Mouse (Mus musculus) embryonic facial prominence, embryonic 13.5 days (tissue): ENCODE measurements at regions not wholly inside any gene's neighbourhood (a gene's known extent, or its start where the extent isn't known, plus 50 kb on each side); places are given as distances from the start of the nearest gene placed in this dataset.

Source experiments
- ATAC-seq: fragments of 200-750 bp; cut with Nextera tagmentation; 2 replicates; pipeline ENCODE4 v1.8.0; 2017; ENCODE audit warnings: low read depth; ENCODE audit not compliant: insufficient number of reproducible peaks, insufficient read depth, low FRiP score, low TSS enrichment
- H3K27ac ChIP-seq: fragments of 300-500 bp; sonication (generic); 2 replicates; pipeline ENCODE4 v1.5.1; 2015; ENCODE audit warnings: moderate library complexity, mild to moderate bottlenecking, inconsistent platforms
- H3K27me3 ChIP-seq: fragments of 300-500 bp; sonication (generic); 2 replicates; pipeline ENCODE4 v1.6.1; 2015; ENCODE audit warnings: mild to moderate bottlenecking, inconsistent platforms
- H3K36me3 ChIP-seq: fragments of 300-500 bp; sonication (generic); 2 replicates; pipeline ENCODE4 v1.6.1; 2015; ENCODE audit warnings: mild to moderate bottlenecking, inconsistent platforms
- H3K4me1 ChIP-seq: fragments of 300-500 bp; sonication (generic); 2 replicates; pipeline ENCODE4 v1.6.1; 2015; ENCODE audit warnings: inconsistent platforms
- H3K4me2 ChIP-seq: fragments of 300-500 bp; sonication (generic); 2 replicates; pipeline ENCODE4 v1.6.1; 2015; ENCODE audit warnings: moderate library complexity, mild to moderate bottlenecking, inconsistent platforms
- H3K4me3 ChIP-seq: fragments of 300-500 bp; sonication (generic); 2 replicates; pipeline ENCODE4 v1.5.1; 2015; ENCODE audit warnings: mild to moderate bottlenecking, inconsistent platforms
- H3K9ac ChIP-seq: fragments of 300-500 bp; sonication (generic); 2 replicates; pipeline ENCODE4 v1.6.1; 2015; ENCODE audit warnings: mild to moderate bottlenecking, inconsistent platforms
- H3K9me3 ChIP-seq: fragments of 300-500 bp; sonication (generic); 2 replicates; pipeline ENCODE4 v1.6.1; 2016; ENCODE audit warnings: inconsistent platforms
- WGBS: fragments of 180-500 bp; shearing (Covaris S2); methylation state at CpG from one replicate; pipeline ENCODE4 v1.1.7; 2015; ENCODE audit warnings: mixed read lengths; 5-methylcytosine and 5-hydroxymethylcytosine counted together

GRCm38 (mm10) chr12:93549900-93550299 lies 1700.9 kb upstream of the Sel1l start:
- no peak overlapping the region for H3K27ac ChIP-seq
- H3K36me3 ChIP-seq, result no peaks in the 10 kb centered on the region
- H3K9me3 ChIP-seq, result no peaks in the 10 kb centered on the region
- ATAC-seq, result no peak
- H3K4me1 ChIP-seq, result no peaks in the 10 kb centered on the region
- no peak overlapping the region for H3K4me2 ChIP-seq
- 23% methylated on average over 4 of the region's 4 CpGs for WGBS
- no peak overlapping the region for H3K9ac ChIP-seq
- H3K27me3 ChIP-seq, result no peaks in the 10 kb centered on the region
- no peak overlapping the region for H3K4me3 ChIP-seq

DNA sequence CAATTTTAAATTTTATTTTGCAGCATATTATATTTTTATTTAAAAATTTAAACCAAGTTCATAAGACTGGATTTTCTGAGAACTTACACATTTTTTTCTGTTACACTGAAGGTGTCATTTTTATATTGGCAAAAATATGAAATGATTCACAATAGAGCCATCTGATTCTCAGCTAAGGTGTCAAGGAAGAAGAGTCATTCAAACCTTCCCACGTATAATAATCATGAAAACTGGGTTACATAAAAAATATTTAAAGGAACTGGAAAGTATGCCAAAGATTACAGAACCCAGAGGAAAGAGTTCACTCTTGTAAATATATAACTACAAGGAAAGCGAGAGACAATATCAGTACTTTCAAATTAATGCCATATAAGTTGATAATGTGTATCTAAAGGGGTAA lies 1674.5 kb upstream of the Sel1l start:
- Histone ChIP-seq H3K27me3 (no peaks in the 10 kb centered on the region), H3K4me1 (no peaks in the 10 kb centered on the region), H3K4me2 (no peak overlapping the region), H3K4me3 (no peak overlapping the region), H3K9ac (no peak overlapping the region), H3K36me3 (no peaks in the 10 kb centered on the region), H3K9me3 (no peaks in the 10 kb centered on the region), H3K27ac (no peak overlapping the region)
- WGBS, result 83% methylated on average over 2 of the region's 2 CpGs
- no peak for ATAC-seq

DNA sequence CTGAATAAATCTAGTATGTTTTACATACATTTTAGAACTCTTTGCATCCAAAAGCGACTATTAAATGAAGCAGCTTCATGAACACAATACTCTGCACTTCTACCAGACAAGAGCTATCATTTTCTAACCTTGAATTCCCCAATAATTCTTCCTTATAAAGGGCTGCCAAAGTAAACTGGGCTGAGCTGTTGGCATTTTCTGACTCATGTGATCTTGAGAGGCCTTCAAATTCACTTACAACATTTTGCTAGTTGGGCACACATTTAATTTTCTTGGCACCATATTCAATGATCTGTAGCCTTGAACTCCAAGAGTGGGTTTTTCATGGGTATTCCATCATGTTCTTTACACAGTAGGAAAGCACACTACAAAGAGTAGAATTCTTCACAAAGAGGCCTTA lies 1637.4 kb upstream of the Sel1l start:
- ATAC-seq, result no peak
- Histone ChIP-seq H3K9me3 (no peaks in the 10 kb centered on the region), H3K36me3 (no peaks in the 10 kb centered on the region), H3K27ac (no peak overlapping the region), H3K4me2 (no peak overlapping the region), H3K4me3 (no peak overlapping the region), H3K9ac (no peak overlapping the region), H3K4me1 (no peaks in the 10 kb centered on the region), H3K27me3 (no peaks in the 10 kb centered on the region)
- WGBS, result 90% methylated on average over 1 of the region's 1 CpGs

GRCm38 (mm10) chr12:93462106-93462505 lies 1613.1 kb upstream of the Sel1l start:
- Histone ChIP-seq H3K9ac (no peak overlapping the region), H3K27me3 (no peaks in the 10 kb centered on the region), H3K27ac (no peak overlapping the region), H3K4me2 (no peak overlapping the region), H3K4me1 (no peaks in the 10 kb centered on the region), H3K4me3 (no peak overlapping the region), H3K36me3 (no peaks in the 10 kb centered on the region), H3K9me3 (no peaks in the 10 kb centered on the region)
- no peak for ATAC-seq

- 66% methylated on average over 2 of the region's 2 CpGs for WGBS
- Histone ChIP-seq H3K9me3 (no peaks in the 10 kb centered on the region), H3K27me3 (no peaks in the 10 kb centered on the region), H3K4me2 (no peak overlapping the region), H3K27ac (no peak overlapping the region), H3K4me1 (no peaks in the 10 kb centered on the region), H3K9ac (no peak overlapping the region), H3K36me3 (no peaks in the 10 kb centered on the region), H3K4me3 (no peak overlapping the region)
- no peak for ATAC-seq
These were observed 1600.5 kb upstream of the Sel1l start for GRCm38 (mm10) chr12:93449436-93449835.

DNA sequence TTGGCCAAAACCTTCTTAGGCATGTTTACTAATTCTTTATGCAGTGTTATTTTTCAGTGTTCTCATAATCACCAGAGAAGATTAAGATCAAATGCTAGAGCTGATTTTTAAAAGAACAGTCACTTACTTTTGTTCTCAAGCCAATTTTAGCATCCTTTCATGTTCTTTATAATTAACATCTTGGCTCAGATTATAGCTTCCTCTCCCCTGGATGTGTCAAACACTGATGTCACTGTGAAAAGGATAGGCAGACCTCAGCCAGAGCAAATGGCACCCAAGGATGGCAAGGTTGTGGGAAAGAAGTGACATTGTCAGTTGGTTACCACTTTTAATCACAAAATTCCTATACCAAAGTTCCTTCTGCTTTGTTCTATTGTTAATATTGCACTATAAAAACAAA lies 1580.3 kb upstream of the Sel1l start:
- Histone ChIP-seq H3K4me3 (no peak overlapping the region), H3K4me1 (no peaks in the 10 kb centered on the region), H3K9me3 (no peaks in the 10 kb centered on the region), H3K27ac (no peak overlapping the region), H3K9ac (no peak overlapping the region), H3K27me3 (no peaks in the 10 kb centered on the region), H3K36me3 (no peaks in the 10 kb centered on the region), H3K4me2 (no peak overlapping the region)
- ATAC-seq, result no peak

GRCm38 (mm10) chr12:93427988-93428387 lies 1579.0 kb upstream of the Sel1l start:
- Histone ChIP-seq H3K4me3 (no peak overlapping the region), H3K27me3 (no peaks in the 10 kb centered on the region), H3K9ac (no peak overlapping the region), H3K9me3 (no peaks in the 10 kb centered on the region), H3K4me2 (no peak overlapping the region), H3K27ac (no peak overlapping the region), H3K36me3 (no peaks in the 10 kb centered on the region), H3K4me1 (no peaks in the 10 kb centered on the region)
- 71% methylated on average over 2 of the region's 2 CpGs for WGBS
- no peak for ATAC-seq

GRCm38 (mm10) chr12:93416381-93416780 lies 1567.4 kb upstream of the Sel1l start:
- Histone ChIP-seq H3K27ac (no peak overlapping the region), H3K27me3 (no peaks in the 10 kb centered on the region), H3K4me2 (no peak overlapping the region), H3K36me3 (no peaks in the 10 kb centered on the region), H3K4me1 (no peaks in the 10 kb centered on the region), H3K9me3 (peaks cover 5% of the 10 kb centered on the region; the same call in 1 of the 2 replicates), H3K9ac (no peak overlapping the region), H3K4me3 (no peak overlapping the region)
- ATAC-seq, result no peak
- 85% methylated on average over 6 of the region's 6 CpGs for WGBS

DNA sequence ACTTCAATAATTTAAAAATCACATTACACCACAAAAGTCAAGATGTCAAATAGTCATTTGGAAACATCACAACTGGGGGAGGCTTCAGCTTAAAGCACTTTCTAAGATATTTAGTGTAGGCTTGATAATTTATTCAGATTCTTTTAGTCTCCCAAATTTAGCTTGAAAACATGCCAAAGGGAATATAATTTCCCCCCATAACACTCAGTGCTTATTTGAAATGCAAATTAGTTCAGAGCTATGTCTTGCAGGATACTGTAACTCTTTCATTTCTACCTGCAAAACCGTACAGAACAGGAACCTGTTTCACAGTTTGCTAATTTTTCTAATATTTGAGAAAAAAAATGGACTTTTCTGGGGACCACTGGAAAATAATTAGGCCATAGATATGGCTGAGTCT lies 1566.8 kb upstream of the Sel1l start:
- ATAC-seq, result no peak
- Histone ChIP-seq H3K4me1 (no peaks in the 10 kb centered on the region), H3K4me2 (no peak overlapping the region), H3K9ac (no peak overlapping the region), H3K36me3 (no peaks in the 10 kb centered on the region), H3K4me3 (no peak overlapping the region), H3K27ac (no peak overlapping the region), H3K9me3 (peaks cover 5% of the 10 kb centered on the region; the same call in 1 of the 2 replicates), H3K27me3 (no peaks in the 10 kb centered on the region)
- 71% methylated on average over 1 of the region's 1 CpGs for WGBS

DNA sequence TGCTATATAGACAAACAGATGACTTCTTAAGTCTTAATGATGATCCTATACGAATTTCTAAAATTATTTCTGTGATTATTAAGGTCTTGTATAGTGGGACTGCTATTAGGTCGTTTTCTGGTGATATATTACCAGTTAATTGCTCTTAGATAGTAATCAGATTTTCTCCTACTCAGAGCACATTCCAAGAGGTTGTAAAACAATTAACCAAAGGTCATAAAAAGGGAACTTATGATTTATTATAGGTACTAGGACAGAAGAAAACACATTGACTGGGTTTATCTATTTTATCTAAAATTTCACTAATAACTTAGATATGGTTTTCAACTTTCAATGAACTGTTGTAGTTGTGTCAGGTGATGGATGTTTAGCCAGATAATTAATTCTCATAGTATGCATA lies 1536.6 kb upstream of the Sel1l start:
- H3K36me3 ChIP-seq, result no peaks in the 10 kb centered on the region
- WGBS, result 47% methylated on average over 2 of the region's 2 CpGs
- ATAC-seq, result no peak

GRCm38 (mm10) chr12:93342933-93343332 lies 1494.0 kb upstream of the Sel1l start:
- ATAC-seq, result no peak
- Histone ChIP-seq H3K9ac (no peak overlapping the region), H3K4me2 (no peak overlapping the region), H3K27ac (no peak overlapping the region), H3K9me3 (no peaks in the 10 kb centered on the region), H3K27me3 (no peaks in the 10 kb centered on the region), H3K36me3 (no peaks in the 10 kb centered on the region), H3K4me3 (no peak overlapping the region), H3K4me1 (no peaks in the 10 kb centered on the region)
- 24% methylated on average over 4 of the region's 4 CpGs for WGBS

More for the DNA sequence above, 1536.6 kb upstream of the Sel1l start:
- Histone ChIP-seq H3K4me2 (no peak overlapping the region), H3K4me1 (no peaks in the 10 kb centered on the region), H3K9me3 (no peaks in the 10 kb centered on the region), H3K27ac (no peak overlapping the region), H3K4me3 (no peak overlapping the region), H3K27me3 (no peaks in the 10 kb centered on the region), H3K9ac (no peak overlapping the region)

DNA sequence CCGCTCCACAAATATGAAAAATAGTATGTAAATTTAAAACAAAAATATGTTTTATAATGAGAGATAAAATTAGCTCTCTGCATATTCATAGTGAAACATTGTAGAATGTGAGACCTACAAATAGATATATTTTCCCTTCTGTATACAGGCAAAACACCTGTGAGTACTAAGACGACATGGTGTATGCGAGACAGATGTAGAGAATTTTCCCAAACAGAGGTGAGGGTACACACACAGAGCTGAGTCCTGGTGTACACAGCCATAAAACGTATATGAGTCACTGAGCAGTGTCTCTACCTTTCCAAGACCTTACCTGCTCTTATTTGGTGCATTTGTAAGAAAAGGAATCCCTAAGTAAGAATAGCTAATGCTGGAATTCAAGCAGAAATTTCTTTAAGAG lies 1493.6 kb upstream of the Sel1l start:
- WGBS, result 55% methylated on average over 4 of the region's 4 CpGs
- Histone ChIP-seq H3K4me2 (no peak overlapping the region), H3K27ac (no peak overlapping the region), H3K27me3 (no peaks in the 10 kb centered on the region), H3K4me1 (no peaks in the 10 kb centered on the region), H3K9me3 (no peaks in the 10 kb centered on the region), H3K4me3 (no peak overlapping the region), H3K36me3 (no peaks in the 10 kb centered on the region), H3K9ac (no peak overlapping the region)
- ATAC-seq, result no peak

DNA sequence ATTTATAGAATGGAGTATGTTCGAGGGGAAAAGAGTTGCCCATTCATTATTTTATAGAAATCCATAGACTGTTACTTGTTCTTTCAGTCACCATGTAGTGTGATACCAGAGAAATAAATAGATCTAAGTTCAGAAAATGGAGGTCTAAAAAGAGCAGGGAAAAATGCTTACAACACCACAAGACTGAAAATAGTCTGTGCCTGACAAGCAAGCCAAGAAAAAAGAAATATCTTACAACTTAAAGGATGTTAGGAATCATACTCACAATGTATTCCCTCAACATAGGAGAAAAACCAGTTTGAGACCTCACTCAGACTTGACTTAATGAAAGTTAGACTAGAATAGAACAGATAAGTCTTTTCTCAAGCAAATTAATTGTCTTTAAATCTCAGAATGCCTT lies 1486.6 kb upstream of the Sel1l start:
- Histone ChIP-seq H3K36me3 (no peaks in the 10 kb centered on the region), H3K4me2 (no peak overlapping the region), H3K27me3 (no peaks in the 10 kb centered on the region), H3K4me1 (no peaks in the 10 kb centered on the region), H3K27ac (no peak overlapping the region), H3K9ac (no peak overlapping the region), H3K9me3 (no peaks in the 10 kb centered on the region), H3K4me3 (no peak overlapping the region)
- ATAC-seq, result no peak
- 78% methylated on average over 1 of the region's 1 CpGs for WGBS
